22 mouse cellular contexts compared by ENCODE assay signal in genomic region chr10:89377750-89378149, GRCm38 (mm10). TPM values are rescaled to one million over a fixed set of nuclear protein-coding genes. Genes with fewer than 3 reads are reported as not detected.
DNase-seq lines count a peak whose midpoint lies in the region; ATAC-seq lines count a peak whose summit lies in the region.
"Had no signal": no experiment of that assay in that cellular context is flagged by ENCODE, and none has a peak within 500 bp of the region (broad histone marks: within the 10 kb centered on the region; RNA-seq: fewer than 3 reads in every experiment).

No protein-coding gene starts in this region.

- no peaks in the 10 kb centered on the region for H3K27me3 ChIP-seq in embryonic facial prominence, embryonic 13.5 days
- no peaks in the 10 kb centered on the region for H3K27me3 ChIP-seq in embryonic facial prominence, embryonic 10.5 days (replicated peaks; ENCODE audit: low read depth, poor library complexity, severe bottlenecking)
- H3K27me3 ChIP-seq in heart, embryonic 11.5 days (ENCODE audit: control insufficient read depth, insufficient read depth, low read length): no peaks in the 10 kb centered on the region
- H3K27me3 ChIP-seq: CH12.LX; forebrain, embryonic 13.5 days; forebrain, embryonic 15.5 days had no signal

- no peak overlapping the region for H3K4me3 ChIP-seq in embryonic facial prominence, embryonic 13.5 days
- H3K4me3 ChIP-seq in embryonic facial prominence, embryonic 10.5 days: no peak overlapping the region
- no peak overlapping the region for H3K4me3 ChIP-seq in heart, embryonic 11.5 days (ENCODE audit: low read depth, low read length)
- H3K4me3 ChIP-seq: forebrain, embryonic 13.5 days; forebrain, embryonic 15.5 days had no signal

- ATAC-seq in embryonic facial prominence, embryonic 13.5 days (ENCODE audit: insufficient number of reproducible peaks, insufficient read depth, low FRiP score, low TSS enrichment, low read depth): 0 out of 2 replicates have a peak, but pooled peaks have one; percentile 59
- 0 out of 2 replicates have a peak, but pooled peaks have one; percentile 35 for ATAC-seq in heart, embryonic 11.5 days (replicated peaks; ENCODE audit: insufficient number of reproducible peaks, low FRiP score, low TSS enrichment)
- 0 out of 2 replicates have a peak, but pooled peaks have one; percentile 22 for ATAC-seq in granulocyte monocyte progenitor cell, adult 5-6 weeks (replicated peaks; ENCODE audit: poor library complexity, severe bottlenecking)
- ATAC-seq: activated CD4-positive, CD25-positive, alpha-beta regulatory T cell, adult 4 months; CD4-positive, CD25-positive, alpha-beta regulatory T cell, adult 4 months; forebrain, embryonic 13.5 days; forebrain, embryonic 15.5 days; forebrain, postnatal 0 days; Patski had no signal

- H3K4me2 ChIP-seq in embryonic facial prominence, embryonic 13.5 days: no peak overlapping the region
- H3K4me2 ChIP-seq in heart, embryonic 11.5 days: no peak overlapping the region
- H3K4me2 ChIP-seq: forebrain, embryonic 13.5 days; forebrain, embryonic 15.5 days had no signal

- no peaks in the 10 kb centered on the region for H3K4me1 ChIP-seq in embryonic facial prominence, embryonic 13.5 days
- no peaks in the 10 kb centered on the region for H3K4me1 ChIP-seq in embryonic facial prominence, embryonic 10.5 days
- no peaks in the 10 kb centered on the region for H3K4me1 ChIP-seq in heart, embryonic 11.5 days (ENCODE audit: control insufficient read depth, insufficient read depth, low read length)
- H3K4me1 ChIP-seq: forebrain, embryonic 13.5 days; forebrain, embryonic 15.5 days had no signal

- H3K27ac ChIP-seq in embryonic facial prominence, embryonic 13.5 days: no peak overlapping the region
- H3K27ac ChIP-seq in embryonic facial prominence, embryonic 10.5 days (replicated peaks): no peak overlapping the region
- H3K27ac ChIP-seq in heart, embryonic 11.5 days (ENCODE audit: low read depth, low read length): no peak overlapping the region
- H3K27ac ChIP-seq: forebrain, embryonic 13.5 days; forebrain, embryonic 15.5 days had no signal

- DNase-seq in embryonic facial prominence, embryonic 10.5 days (ENCODE audit: low spot score): no peak
- DNase-seq in heart, adult 18-20 months: no peak
- DNase-seq: adrenal gland, adult 8-10 months; adrenal gland, postnatal 14 days; adrenal gland, postnatal 36 days; B cell, adult 2 months; cerebellum, adult 11-12 months; cerebellum, adult 2 months; cerebellum, adult 9-10 months; cerebellum, postnatal 10 days; cerebellum, postnatal 25 days; forebrain, postnatal 0 days had no signal

- H3K9me3 ChIP-seq in embryonic facial prominence, embryonic 13.5 days: 0 out of 2 replicates have a peak, but pooled peaks cover 5% of the 10 kb centered on the region
- no peaks in the 10 kb centered on the region for H3K9me3 ChIP-seq in embryonic facial prominence, embryonic 10.5 days
- no peaks in the 10 kb centered on the region for H3K9me3 ChIP-seq in heart, embryonic 11.5 days (replicated peaks; ENCODE audit: control insufficient read depth, low read length)
- H3K9me3 ChIP-seq: forebrain, embryonic 13.5 days had no signal

- no peaks in the 10 kb centered on the region for H3K36me3 ChIP-seq in embryonic facial prominence, embryonic 13.5 days
- H3K36me3 ChIP-seq in embryonic facial prominence, embryonic 10.5 days (replicated peaks): no peaks in the 10 kb centered on the region
- no peaks in the 10 kb centered on the region for H3K36me3 ChIP-seq in heart, embryonic 11.5 days (ENCODE audit: control insufficient read depth, insufficient read depth, low read length)
- H3K36me3 ChIP-seq: forebrain, embryonic 15.5 days; G1E had no signal

- no peak overlapping the region for H3K9ac ChIP-seq in embryonic facial prominence, embryonic 13.5 days
- H3K9ac ChIP-seq in heart, embryonic 11.5 days (ENCODE audit: low read depth, low read length): no peak overlapping the region
- H3K9ac ChIP-seq: forebrain, embryonic 13.5 days; forebrain, embryonic 15.5 days; forebrain, postnatal 0 days had no signal

- 72% methylated on average over 4 of the region's 4 CpGs for WGBS in embryonic facial prominence, embryonic 13.5 days
- WGBS in embryonic facial prominence, embryonic 10.5 days: 76% methylated on average over 4 of the region's 4 CpGs
- 68% methylated on average over 4 of the region's 4 CpGs for WGBS in heart, embryonic 11.5 days (ENCODE audit: insufficient replicate concordance)

RNA-seq across cellular contexts. Expression of gene Ano4, which starts 33.2 kb away (rescaled TPM):
- polyA plus RNA-seq in embryonic facial prominence, embryonic 13.5 days (2015; fragmentation: Nextera tagmentation; extraction: Ambion mirVana): 0.65 and 0.69 TPM in 2 replicates
- 0.20 and 0.95 TPM in 2 replicates for polyA plus RNA-seq in embryonic facial prominence, embryonic 10.5 days (2016; fragmentation: Nextera tagmentation; extraction: Ambion mirVana)
- polyA plus RNA-seq in heart, embryonic 11.5 days (2014; fragmentation: Nextera tagmentation; extraction: Ambion mirVana): 7.2 and 7.5 TPM in 2 replicates
- total RNA-seq in heart, adult 18-20 months (2021): 10 to 100 TPM in 1 of 2 experiments, 1 to 10 TPM in 1; 8.0 to 10.0 TPM
- not detected in 2 replicates for total RNA-seq in granulocyte monocyte progenitor cell, adult 5-6 weeks (2014; fragmentation: Nextera tagmentation)
- total RNA-seq in granulocyte monocyte progenitor cell, adult 5-6 weeks (2017): 1.4 TPM in 1 of 2 replicates, not detected in the other
- total RNA-seq: CH12.LX had no signal
- polyA plus RNA-seq: activated CD4-positive, CD25-positive, alpha-beta regulatory T cell, adult 4 months; CD4-positive, CD25-positive, alpha-beta regulatory T cell, adult 4 months; G1E; Patski had no signal
